Mouse (Mus musculus) neural tube, embryonic 11.5 days (tissue): ENCODE data around the gene Cpsf4l. TPM values are rescaled to one million over a fixed set of nuclear protein-coding genes. Genes with fewer than 3 reads are reported as not detected.

Experiments
- ATAC-seq: fragments of 200-750 bp; cut with Nextera tagmentation; 2 replicates; pipeline ENCODE4 v1.8.0; 2017; ENCODE audit warnings: moderate number of reproducible peaks, mild to moderate bottlenecking, moderate TSS enrichment, moderate library complexity; ENCODE audit not compliant: insufficient read depth, low FRiP score, low TSS enrichment
- DNase-seq: peaks from one replicate; pipeline ENCODE4 v3.0.0-alpha.2; 2015; ENCODE audit warnings: low spot score
- H3K27ac ChIP-seq: fragments of 300-500 bp; sonication (generic); 2 replicates; pipeline ENCODE4 v1.5.1; 2014; ENCODE audit warnings: low read depth, mild to moderate bottlenecking, low read length
- H3K27me3 ChIP-seq: fragments of 300-500 bp; sonication (generic); 2 replicates; pipeline ENCODE4 v1.6.1; 2014; ENCODE audit warnings: mild to moderate bottlenecking, low read length, mixed read lengths; ENCODE audit not compliant: control insufficient read depth, insufficient read depth
- H3K36me3 ChIP-seq: fragments of 300-500 bp; sonication (generic); 2 replicates; pipeline ENCODE4 v1.6.1; 2014; ENCODE audit warnings: mild to moderate bottlenecking, low read length, moderate library complexity, mixed read lengths; ENCODE audit not compliant: control insufficient read depth, insufficient read depth
- H3K4me1 ChIP-seq: fragments of 300-500 bp; sonication (generic); 2 replicates; pipeline ENCODE4 v1.6.1; 2014; ENCODE audit warnings: low read length, mixed read lengths; ENCODE audit not compliant: control insufficient read depth, insufficient read depth
- H3K4me2 ChIP-seq: fragments of 300-500 bp; sonication (generic); 2 replicates; pipeline ENCODE4 v1.6.1; 2014; ENCODE audit warnings: low read depth, mild to moderate bottlenecking, moderate library complexity
- H3K4me3 ChIP-seq: fragments of 300-500 bp; sonication (generic); 2 replicates; pipeline ENCODE4 v1.5.1; 2014; ENCODE audit warnings: low read depth, low read length
- H3K9ac ChIP-seq: fragments of 300-500 bp; sonication (generic); 2 replicates; pipeline ENCODE4 v1.6.1; 2014; ENCODE audit warnings: mild to moderate bottlenecking, low read length
- H3K9me3 ChIP-seq: fragments of 300-500 bp; sonication (generic); 2 replicates; pipeline ENCODE4 v1.6.1; 2016; ENCODE audit warnings: low read length; ENCODE audit not compliant: control insufficient read depth
- WGBS: fragments of 180-500 bp; shearing (Covaris S2); extraction: QIAGEN DNeasy Blood & Tissue Kit; methylation state at CpG from one replicate; pipeline ENCODE4 v1.1.7; 2014; 5-methylcytosine and 5-hydroxymethylcytosine counted together
- polyA plus RNA-seq: library from polyadenylated mRNA; unstranded; fragments of >200 nt; fragmentation: Nextera tagmentation; extraction: Ambion mirVana; gene quantifications from 2 replicates; pipeline ENCODE4 v1.2.1, GENCODE M21; 2014

Cpsf4l gene
- polyA plus RNA-seq, 1 experiment from 2014 or later, result 0.50 TPM

- H3K4me1 ChIP-seq, result peaks cover 32% of the 10 kb centered on the region
- no peak overlapping the region for H3K4me3 ChIP-seq
- no peaks in the 10 kb centered on the region for H3K9me3 ChIP-seq
- peaks cover 28% of the 10 kb centered on the region for H3K36me3 ChIP-seq
- no peak overlapping the region for H3K9ac ChIP-seq
- H3K4me2 ChIP-seq, result no peak overlapping the region
- H3K27me3 ChIP-seq, result no peaks in the 10 kb centered on the region
- no peak for ATAC-seq
- H3K27ac ChIP-seq, result no peak overlapping the region
- 62% methylated on average over 8 of the region's 8 CpGs for WGBS
- no peak for DNase-seq
Observed at GRCm38 (mm10) chr11:113729917-113730316, 20.1 kb upstream of the Cpsf4l start.

- Histone ChIP-seq H3K4me2 (no peak overlapping the region), H3K9ac (no peak overlapping the region), H3K27me3 (no peaks in the 10 kb centered on the region), H3K4me3 (no peak overlapping the region), H3K27ac (no peak overlapping the region), H3K36me3 (peaks cover 28% of the 10 kb centered on the region), H3K4me1 (peaks cover 25% of the 10 kb centered on the region), H3K9me3 (no peaks in the 10 kb centered on the region)
- WGBS, result 73% methylated on average over 21 of the region's 21 CpGs
- DNase-seq (no peak), ATAC-seq (no peak)
Observed at GRCm38 (mm10) chr11:113729239-113729638, 19.4 kb upstream of the Cpsf4l start.

GRCm38 (mm10) chr11:113727992-113728391, 18.2 kb upstream of the Cpsf4l start:
- no peak overlapping the region for H3K4me3 ChIP-seq
- no peak overlapping the region for H3K4me2 ChIP-seq
- peaks cover 17% of the 10 kb centered on the region for H3K4me1 ChIP-seq
- no peak for ATAC-seq
- no peak overlapping the region for H3K9ac ChIP-seq
- H3K36me3 ChIP-seq, result peaks cover 28% of the 10 kb centered on the region
- H3K27ac ChIP-seq, result no peak overlapping the region
- H3K9me3 ChIP-seq, result no peaks in the 10 kb centered on the region
- DNase-seq, result no peak
- H3K27me3 ChIP-seq, result no peaks in the 10 kb centered on the region
- WGBS, result 53% methylated on average over 6 of the region's 6 CpGs

GRCm38 (mm10) chr11:113726994-113727888, 17.4 kb upstream of the Cpsf4l start:
- Histone ChIP-seq H3K4me3 (no peak overlapping the region), H3K9me3 (no peaks in the 10 kb centered on the region), H3K9ac (no peak overlapping the region), H3K4me1 (peaks cover 17% of the 10 kb centered on the region), H3K4me2 (no peak overlapping the region), H3K27me3 (no peaks in the 10 kb centered on the region), H3K27ac (no peak overlapping the region), H3K36me3 (peaks cover 28% of the 10 kb centered on the region)
- DNase-seq (no peak), ATAC-seq (no peak)
- 78% methylated on average over 14 of the region's 14 CpGs for WGBS

- Histone ChIP-seq H3K27me3 (no peaks in the 10 kb centered on the region), H3K4me2 (no peak overlapping the region), H3K4me3 (no peak overlapping the region), H3K9ac (no peak overlapping the region), H3K36me3 (peaks cover 28% of the 10 kb centered on the region), H3K9me3 (no peaks in the 10 kb centered on the region), H3K4me1 (peaks cover 17% of the 10 kb centered on the region), H3K27ac (no peak overlapping the region)
- DNase-seq, result no peak
- 74% methylated on average over 4 of the region's 4 CpGs for WGBS
- ATAC-seq, result no peak
Observed at GRCm38 (mm10) chr11:113725235-113726048, 15.6 kb upstream of the Cpsf4l start.

- WGBS, result 74% methylated on average over 14 of the region's 14 CpGs
- ATAC-seq (no peak), DNase-seq (no peak)
- H3K4me3 ChIP-seq, result no peak overlapping the region
- H3K36me3 ChIP-seq, result peaks cover 12% of the 10 kb centered on the region
- H3K9ac ChIP-seq, result no peak overlapping the region
- peaks cover 10% of the 10 kb centered on the region; the same call in 1 of the 2 replicates for H3K4me1 ChIP-seq
- no peak overlapping the region for H3K27ac ChIP-seq
- no peak overlapping the region for H3K4me2 ChIP-seq
- H3K27me3 ChIP-seq, result no peaks in the 10 kb centered on the region
- H3K9me3 ChIP-seq, result no peaks in the 10 kb centered on the region
Observed at GRCm38 (mm10) chr11:113722405-113723090, 12.7 kb upstream of the Cpsf4l start.

GRCm38 (mm10) chr11:113717767-113718424, 8.1 kb upstream of the Cpsf4l start:
- WGBS, result 60% methylated on average over 16 of the region's 16 CpGs
- H3K4me1 ChIP-seq, result peaks cover 7% of the 10 kb centered on the region; the same call in 1 of the 2 replicates
- no peak overlapping the region for H3K9ac ChIP-seq
- DNase-seq (no peak), ATAC-seq (no peak)
- H3K27me3 ChIP-seq, result no peaks in the 10 kb centered on the region
- H3K36me3 ChIP-seq, result no peaks in the 10 kb centered on the region
- H3K4me2 ChIP-seq, result no peak overlapping the region
- no peak overlapping the region for H3K27ac ChIP-seq
- H3K9me3 ChIP-seq, result no peaks in the 10 kb centered on the region
- no peak overlapping the region for H3K4me3 ChIP-seq

- DNase-seq (no peak), ATAC-seq (no peak)
- WGBS, result 93% methylated on average over 2 of the region's 2 CpGs
- H3K4me1 ChIP-seq, result peaks cover 7% of the 10 kb centered on the region; the same call in 1 of the 2 replicates
- H3K36me3 ChIP-seq, result no peaks in the 10 kb centered on the region
- H3K9me3 ChIP-seq, result no peaks in the 10 kb centered on the region
- H3K4me2 ChIP-seq, result no peak overlapping the region
- H3K27me3 ChIP-seq, result no peaks in the 10 kb centered on the region
- H3K4me3 ChIP-seq, result no peak overlapping the region
- no peak overlapping the region for H3K27ac ChIP-seq
- no peak overlapping the region for H3K9ac ChIP-seq
Observed at GRCm38 (mm10) chr11:113716132-113716531, 6.3 kb upstream of the Cpsf4l start.
